In the genomic region with DNA sequence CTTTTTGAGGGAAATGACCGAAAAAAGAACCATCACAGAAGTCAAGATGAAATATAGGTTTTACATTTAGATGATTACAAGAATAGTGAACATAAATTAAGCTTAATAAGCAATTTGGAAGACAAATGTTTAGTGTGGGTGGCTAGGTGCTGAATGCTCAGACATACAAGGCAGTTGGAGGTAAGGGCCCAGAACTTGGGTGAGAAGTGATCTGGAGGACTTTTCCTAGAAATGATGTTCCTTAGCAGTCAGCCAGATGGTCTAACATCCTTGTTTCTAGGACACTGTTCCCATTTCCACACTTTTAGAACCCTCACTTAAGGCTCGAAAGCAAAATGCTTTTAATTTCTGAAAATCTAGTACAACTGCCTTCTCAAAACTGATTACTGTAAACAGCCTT, we compare ENCODE assay signal across 18 mouse cellular contexts.
"Had no signal": no experiment of that assay in that cellular context is flagged by ENCODE, and none has a peak within 500 bp of the region (broad histone marks: within the 10 kb centered on the region; RNA-seq: fewer than 3 reads in every experiment).

No protein-coding gene starts in this region.

- DNase-seq: gastrocnemius, adult 2 months; gastrocnemius, postnatal 10 days; gastrocnemius, postnatal 25 days; heart, adult 18-20 months; heart, postnatal 10 days; heart, postnatal 4 days; kidney, adult 2 months; kidney, adult 9 months; kidney, postnatal 14 days; kidney, postnatal 36 days; layer of hippocampus, adult 9-11 months; layer of hippocampus, postnatal 36 days; left cerebral cortex, postnatal 4 days had no signal

- ATAC-seq: hindbrain, embryonic 16.5 days; inflammation-experienced regulatory T-cells, adult 6 months; intestine, embryonic 15.5 days; intestine, postnatal 0 days; liver, embryonic 12.5 days had no signal
